Mouse (Mus musculus) embryo, embryonic 10 days (tissue): ENCODE measurements around the gene Macrod1.
A peak's percentile ranks its signal among the peaks of the same experiment; 100 is the strongest.

Experiments used
- DNase-seq: peaks from one replicate; pipeline ENCODE4 v3.0.0-alpha.2; 2015; ENCODE audit warnings: low spot score

The Macrod1 gene

DNA sequence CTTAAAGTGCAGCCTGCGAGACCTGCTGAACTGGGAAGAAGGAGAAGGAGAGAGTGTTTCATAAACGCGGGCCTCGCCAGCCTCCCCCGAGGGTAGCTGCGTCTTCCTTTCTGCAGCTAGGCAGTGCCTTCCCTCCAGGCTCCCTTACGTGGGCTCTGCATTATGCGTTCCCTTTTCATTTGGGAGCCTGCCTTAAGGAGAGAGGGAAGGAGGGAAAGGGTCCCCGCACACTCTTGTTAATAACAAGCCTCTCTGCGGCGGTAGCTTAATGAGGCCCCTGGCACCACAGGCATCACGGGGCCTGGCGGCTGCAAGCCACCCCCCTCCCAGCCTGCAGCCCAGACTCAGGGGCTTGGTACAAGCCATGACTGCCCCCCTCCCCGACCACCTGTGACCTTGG is 57.0 kb downstream of the Macrod1 start:
- DNase-seq: no peak

DNA sequence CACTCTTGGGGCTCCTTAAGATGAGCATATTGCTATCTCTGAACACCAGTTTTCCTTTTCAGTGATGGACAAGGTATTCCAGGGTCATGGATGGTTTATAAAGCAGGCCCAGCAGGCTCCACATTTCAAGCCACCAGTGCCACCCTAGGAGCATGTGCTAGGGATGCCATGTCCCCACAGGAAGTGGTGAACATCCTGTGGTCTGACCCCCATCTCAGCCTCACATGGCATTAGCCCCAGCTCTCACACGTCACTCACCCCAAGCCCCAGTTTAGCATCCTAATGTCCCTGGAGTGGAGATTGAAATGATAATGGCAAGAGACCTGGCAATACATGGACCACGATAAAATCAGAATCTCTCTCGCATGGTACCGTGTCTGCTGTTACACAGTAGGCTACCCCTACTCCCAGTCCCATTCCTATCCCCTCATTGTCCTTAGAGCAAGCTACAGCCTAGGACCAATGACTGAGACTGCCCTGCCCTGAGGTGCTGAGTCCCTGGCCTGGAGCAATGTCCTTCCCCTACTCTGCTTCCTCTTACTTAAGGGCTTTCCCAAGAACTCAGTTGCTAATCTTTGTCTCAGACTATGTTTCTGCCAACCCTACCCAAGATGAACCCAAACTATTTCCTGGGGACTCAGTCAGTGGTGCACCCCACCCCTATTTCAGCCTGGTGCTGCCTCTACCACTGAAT is 59.6 kb downstream of the Macrod1 start:
- no peak for DNase-seq

DNA sequence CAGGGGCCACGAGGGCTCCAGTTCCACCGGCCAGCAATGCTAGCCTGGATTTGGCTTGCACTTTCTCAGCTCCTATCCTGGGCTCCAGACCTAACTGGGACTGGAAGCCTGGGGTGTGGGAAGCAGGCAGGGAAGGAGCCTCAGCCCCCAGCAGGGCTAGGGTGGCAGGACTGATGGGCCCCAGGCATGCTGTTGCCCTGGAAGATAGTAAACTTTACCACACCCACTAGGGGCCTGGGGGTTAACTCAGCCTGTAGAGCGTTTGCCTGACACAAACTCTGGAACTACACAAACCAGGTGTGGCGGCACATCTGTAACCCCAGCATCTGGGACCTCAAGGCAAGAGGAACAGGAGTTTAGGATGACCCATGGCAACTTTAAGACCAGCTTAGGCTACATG is 60.5 kb downstream of the Macrod1 start:
- no peak for DNase-seq

DNA sequence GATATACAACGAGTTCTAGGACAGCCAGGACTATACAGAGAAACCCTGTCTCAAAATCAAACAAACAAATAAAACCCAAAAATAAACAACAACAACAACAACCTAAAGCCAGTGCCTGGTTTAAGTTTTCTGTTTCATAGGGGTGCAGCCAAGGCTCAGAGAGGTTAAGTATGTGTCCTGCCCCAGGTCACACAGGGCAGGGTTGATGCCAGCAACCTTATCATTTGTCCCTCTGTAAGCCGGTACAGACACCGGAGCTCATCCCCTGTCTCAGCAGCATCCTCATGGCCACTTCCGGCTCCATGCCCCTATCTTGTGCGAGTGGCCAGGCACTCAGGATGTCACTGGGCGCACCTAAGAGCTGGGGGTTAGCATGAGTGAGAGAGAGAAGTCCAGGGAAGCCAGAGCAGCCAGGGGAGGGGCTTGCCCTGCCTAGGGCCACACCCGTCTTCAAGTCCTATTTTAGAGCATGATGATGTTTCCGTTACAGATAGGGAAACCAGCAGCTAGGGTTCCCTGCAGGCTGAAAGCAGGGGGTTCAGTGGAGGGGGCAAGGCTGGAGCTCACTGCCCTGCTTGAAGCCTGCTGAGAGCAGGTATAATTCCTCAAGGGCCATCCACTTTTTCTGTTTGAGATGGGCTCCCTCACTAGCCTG is 61.2 kb downstream of the Macrod1 start:
- no peak for DNase-seq

DNA sequence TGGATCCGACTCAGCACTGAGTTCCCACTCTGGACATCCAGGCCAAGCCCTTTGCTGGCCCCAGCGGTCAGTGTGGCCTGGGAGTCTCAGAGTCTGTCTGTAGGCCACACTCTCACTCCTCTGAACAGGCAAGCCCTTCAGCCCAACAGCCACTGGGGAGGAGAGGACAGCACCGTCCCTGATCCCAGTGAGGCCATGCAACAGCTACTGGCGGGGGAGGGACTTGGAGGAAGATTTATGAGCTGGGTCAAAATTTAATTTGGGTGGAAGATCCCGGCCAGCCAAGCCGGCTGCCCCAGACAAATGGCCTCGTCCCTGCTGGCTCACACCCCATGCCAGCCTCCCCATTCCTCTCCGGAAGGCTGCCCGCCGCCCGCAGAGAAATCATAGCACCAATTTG is 64.6 kb downstream of the Macrod1 start:
- no peak for DNase-seq

DNA sequence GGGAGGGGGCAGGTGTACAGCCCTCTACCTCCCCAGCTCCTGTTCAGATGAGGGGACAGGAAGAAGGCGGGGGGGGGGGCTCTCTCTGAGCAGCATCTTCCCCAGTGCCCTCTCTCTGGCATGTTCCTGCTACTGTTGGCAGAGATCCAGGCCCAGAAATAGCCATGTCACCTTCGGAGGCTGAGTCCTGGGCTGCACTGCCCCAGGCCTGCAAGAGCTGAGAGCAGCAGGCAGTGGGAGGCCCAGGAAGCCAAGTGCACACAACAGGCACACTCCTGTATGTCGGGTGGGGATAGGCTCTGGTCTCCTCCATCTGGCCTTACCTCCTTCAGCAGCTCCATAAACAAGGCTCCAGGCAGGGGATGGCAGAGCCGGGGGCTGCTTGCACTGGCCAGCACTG is 65.7 kb downstream of the Macrod1 start:
- no peak for DNase-seq

DNA sequence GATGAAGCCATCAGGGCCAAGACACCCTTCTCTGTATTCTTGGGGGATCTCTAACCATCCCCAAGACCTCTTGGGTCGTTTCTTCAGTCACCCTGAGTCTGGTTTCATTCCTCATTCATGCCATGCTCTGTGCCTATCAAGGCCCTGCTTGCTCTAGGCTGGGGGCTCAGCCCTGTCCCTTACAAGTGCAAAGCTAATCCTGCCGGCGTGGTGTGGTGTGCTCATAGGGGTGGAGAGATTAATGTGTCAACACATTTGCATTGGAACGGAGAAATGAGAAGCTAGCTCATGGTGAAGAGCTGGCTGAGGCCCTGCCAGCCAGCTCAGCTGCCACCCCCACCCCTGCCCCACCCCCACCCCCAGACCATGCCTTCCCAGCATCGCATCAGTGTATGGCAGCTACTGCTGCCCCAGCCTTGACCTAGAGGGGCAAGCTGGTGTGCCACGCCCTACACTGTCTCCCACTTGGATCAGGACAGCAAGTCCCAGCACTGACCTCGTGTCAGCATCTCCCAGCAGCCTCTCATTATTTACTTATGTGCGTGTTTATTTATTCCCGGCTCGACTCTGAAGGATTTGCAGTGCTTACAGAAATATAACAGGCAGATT is 66.2 kb downstream of the Macrod1 start:
- DNase-seq: no peak

DNA sequence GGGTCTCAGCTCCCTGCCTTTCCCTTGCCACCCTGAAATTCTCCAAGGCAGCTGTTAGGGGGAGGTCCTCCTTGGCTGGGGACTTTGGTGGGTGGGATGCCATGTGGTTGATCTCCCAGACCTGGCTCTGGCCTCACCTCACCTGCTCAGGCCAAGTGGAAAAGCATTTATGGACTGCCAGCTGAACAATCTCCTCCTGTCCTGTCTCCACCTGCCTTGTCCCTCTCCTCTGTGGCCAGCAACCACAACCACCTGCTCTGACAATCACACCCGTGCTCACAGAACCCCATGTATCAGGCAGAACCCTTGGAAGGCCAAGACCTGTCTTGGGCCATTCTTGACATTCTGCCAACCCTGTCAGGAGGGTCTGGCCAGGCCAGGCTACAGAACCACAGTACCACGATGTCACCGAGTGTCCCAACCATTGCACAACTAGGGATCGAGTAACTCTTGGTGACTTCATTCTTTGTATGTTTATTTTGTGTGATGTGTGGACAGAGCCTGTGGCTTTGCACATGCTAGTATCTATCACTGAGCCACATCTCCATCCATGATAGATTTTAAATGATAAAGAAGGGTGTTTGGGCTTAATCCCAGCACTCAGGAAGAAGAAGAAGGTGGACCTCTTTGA is 69.0 kb downstream of the Macrod1 start:
- no peak for DNase-seq

DNA sequence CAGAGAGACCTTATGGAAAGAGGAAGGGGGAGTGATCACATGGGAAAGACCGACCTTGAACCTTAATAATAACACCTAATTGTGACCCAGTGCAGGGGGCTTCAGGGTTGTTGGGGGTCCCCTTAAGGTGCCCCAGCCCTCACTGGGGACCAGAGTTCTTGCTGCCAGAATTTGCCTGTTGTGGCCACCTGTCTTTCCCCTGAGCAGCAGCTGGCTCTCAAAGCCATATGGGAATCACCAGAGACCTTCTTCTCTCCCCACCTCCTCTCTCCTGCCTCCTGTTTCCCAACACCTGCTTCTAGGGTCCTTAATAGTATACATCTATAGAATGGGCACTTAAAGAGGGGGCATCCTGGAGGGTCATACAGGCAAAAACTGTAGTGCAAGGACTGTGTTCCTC is 69.6 kb downstream of the Macrod1 start:
- no peak for DNase-seq

DNA sequence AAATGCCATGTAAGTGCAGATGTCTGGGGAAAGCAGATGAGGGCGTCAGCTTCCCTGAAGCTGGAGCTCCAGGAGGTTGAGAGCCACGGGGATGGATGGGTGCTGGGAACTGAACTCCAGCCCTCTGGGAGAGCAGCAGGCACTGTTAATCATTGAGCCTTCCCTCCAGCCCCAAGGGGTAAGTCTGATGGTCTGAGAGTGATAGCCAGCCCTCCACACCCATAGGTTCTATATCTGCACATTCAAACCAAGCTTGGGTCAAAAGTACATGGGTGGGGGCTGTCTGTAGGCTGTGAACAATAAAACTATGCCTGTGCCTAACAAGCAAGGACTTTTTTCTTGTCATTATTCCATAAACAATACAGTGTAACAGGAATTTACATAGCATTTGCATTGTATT is 70.3 kb downstream of the Macrod1 start:
- DNase-seq: no peak

DNA sequence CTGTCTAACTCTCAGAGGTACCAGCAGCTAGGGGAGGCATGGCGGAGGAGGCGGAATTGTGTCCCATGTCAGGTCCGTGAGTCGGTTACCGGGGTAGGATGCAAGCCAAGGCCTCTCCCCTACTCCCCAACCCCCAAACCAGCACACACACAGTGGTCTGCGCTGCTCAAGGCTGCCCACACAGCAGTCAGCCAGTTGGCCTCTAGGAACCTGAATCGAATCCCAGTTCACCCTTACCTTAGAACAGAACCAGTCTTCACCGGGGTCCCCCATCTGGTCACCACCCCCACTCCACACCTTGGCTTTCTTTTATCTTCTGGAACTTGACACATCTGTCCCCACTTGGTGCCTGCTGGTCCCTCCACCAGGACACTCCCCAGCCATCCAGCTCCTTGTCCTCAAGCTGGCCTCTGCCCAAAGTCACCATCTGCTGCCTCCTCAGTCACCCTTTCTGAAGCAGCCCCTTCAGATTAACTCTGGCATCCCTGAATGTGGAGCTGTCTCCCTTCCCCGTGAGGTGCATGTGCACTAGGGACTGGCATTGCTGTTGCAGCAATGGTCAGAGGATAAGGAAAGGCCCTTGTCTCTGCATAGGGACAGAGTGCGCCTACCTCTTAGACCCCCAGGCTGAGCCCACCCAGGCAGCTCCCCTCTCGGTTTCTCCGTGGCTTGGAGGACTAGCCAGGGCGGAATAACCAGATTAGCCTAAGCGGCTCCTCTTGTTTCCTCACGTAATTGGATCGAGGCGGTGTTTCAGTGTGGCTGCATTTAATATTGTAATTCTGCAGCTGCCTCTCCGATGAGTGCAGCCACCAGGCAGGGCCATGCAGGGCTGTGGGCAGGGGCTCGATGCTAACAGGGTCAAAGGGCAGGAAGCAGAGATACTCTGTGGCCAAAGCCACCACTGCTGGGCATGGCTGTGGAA is 72.2 kb downstream of the Macrod1 start:
- DNase-seq: peak; percentile 49

DNA sequence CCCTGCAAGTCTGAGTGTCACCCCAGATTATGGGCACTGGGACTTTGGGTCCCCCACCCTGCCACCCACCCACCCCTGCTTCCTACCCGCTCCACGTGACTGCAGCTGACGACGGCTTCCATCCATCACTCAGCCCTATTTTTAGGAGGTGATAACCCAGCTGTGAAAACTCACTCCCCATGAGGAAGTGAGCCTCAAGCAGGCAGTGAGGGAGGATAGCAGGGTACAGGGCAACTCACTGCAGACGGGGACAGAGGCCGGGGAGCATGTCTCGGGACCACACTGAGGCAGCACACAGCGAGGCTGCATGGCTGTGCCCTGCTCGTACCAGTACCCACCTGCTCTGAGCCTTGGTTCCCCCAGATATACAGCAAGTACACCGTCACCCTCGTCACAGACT is 73.7 kb downstream of the Macrod1 start:
- DNase-seq: no peak

DNA sequence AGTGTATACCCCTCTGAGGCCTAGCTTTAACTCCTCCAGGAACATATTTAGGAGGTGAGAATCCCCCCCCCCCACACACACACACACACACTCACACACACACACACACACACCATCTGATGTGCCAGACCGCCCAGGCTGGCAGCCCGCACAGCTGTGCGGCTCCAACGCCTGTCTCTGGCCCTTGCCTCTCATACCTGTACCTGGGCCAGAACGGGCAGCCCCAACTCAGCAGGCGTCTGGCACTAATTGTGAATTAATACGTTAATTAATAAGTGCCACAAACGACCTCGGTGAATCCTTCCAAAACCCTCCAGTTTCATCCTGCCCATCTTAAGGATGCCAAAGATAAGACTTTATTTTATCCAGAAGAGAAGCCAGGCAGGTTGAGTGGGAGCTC is 76.8 kb downstream of the Macrod1 start:
- no peak for DNase-seq

DNA sequence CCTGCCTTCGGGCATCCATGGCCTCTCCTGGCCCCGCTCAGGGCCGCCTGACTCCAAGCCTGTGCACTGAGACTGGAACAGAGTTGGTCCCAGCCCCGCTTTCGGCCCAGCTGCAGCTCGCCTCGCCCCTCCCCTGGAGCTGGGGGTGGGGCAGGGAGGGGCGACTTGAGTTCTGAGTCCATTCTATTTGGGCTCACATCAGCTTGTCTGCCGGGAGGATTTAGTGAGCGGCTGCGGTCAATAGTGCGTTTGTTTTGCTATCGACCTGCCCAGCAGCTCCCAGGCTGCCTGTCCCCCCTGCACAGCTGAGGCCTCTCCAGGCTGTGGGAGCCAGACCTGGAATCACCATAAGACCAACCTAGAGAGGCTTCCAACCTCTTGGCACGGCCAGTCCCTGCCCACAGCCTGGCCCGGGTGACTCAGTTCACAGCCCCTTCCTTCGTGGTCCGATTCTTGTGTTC is 78.1 kb downstream of the Macrod1 start:
- DNase-seq: peak; percentile 52

DNA sequence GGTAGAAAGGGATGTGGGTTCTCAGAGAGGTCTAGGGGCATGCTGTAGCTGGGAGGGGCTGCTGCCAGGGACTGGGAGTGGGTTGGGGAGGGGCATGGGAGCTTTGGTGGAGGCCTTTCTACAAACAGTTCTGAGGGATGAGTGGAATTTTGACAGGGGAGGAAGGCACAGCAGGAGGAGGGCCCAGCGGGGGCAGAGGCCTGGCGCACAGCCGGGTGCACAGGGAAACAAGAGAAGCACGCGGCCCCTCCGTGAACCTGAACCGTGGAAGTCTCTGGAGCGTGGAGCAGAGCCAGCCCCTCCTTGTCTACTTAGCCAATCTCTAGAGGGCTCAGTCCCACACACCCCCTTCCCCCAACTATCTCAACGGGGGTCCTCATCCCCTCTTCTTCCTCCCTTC is 78.9 kb downstream of the Macrod1 start:
- DNase-seq: peak; percentile 60

DNA sequence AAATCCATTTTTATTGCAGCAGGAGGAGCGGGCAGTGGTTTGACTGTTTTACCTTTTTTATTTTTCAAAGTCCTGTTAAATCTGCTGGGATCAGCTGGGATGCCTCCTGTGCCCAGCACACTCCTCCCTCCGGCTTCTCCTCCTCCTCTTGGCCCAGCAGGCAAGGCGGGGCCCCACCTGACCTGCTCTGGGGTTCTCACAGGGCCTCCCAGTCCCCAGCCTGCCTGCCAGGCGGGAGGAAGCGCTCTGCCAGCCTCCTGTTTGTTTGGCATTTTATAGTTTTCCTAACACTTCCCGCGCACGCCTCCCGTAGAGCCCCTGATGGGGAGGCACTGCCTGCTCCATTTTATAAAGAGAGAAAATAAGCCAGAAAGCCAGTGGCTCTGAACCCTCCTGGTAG is 79.4 kb downstream of the Macrod1 start:
- no peak for DNase-seq

DNA sequence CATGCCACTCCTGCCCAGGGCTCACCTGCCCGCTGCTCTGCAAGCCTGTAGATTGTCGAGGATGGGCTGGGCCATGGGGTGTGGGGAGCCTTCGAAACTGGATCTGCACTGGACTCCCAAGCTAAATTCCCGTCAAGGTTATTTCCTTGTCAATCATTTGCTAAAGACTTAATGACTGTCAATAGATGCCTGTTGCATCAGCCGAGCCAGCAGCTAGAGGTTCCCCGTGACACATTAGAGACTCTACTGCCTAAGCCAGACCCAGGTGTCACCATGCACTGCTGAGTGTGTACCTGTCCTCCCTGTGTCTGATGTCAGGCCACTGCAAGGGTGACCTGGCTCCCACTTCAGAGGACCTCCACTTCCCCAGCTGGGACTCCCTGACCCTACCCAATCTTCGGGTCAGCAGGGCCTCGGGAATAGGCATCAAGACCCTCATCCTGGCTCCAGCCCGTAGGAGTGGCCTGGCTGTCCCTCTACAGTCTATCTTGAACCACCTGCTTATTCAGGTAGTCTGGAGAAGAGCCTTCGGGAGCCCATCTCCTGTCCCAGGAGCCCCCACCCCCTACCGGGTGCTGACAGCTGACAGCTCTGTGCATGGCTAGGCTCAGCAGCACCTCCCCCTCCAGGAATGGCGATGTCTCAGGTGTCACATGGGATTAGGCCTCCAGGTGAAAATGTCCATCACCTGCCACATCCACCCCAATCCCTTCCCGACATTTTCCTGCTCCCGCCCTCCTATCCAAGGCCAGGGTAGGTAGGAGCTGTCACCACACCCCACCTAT is 80.3 kb downstream of the Macrod1 start:
- DNase-seq: peak; percentile 10

DNA sequence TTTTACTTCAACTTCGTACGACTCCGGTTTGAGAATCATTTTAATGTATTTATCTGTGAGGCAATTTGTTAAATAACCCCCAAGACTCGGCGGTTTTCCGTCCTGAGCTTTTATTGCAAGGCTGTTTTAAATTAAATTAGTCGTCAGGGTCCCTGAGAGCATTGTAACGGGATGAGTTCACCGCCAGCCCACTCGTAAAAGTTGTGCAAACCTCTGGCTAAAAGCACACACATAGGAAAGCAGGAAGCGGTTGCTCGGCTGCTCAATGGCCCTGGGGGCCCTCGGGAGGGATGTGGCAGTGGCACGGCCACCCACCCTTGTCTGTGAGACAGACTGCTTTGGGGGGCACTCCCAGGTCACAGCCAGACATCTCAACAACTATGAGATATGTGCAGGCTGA is 81.7 kb downstream of the Macrod1 start:
- no peak for DNase-seq

DNA sequence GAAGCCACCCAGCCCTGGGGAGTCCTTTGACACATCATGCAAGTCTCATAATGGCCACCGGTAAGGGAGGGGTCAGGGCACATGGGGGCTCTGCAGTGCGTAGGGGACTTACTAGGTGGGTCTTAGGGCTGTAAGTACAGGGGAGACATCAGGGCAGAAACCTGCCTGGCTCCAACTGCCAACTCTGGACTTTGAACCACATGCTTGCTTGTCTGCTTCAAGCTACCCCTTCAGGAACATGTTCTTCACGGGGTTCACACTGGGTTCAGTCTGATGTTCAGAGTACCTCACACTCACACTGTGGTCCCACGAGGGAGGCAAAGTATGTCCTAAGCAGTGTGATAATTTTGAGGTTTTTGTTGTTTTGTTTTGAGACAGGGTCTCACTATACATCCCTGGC is 82.7 kb downstream of the Macrod1 start:
- DNase-seq: no peak

DNA sequence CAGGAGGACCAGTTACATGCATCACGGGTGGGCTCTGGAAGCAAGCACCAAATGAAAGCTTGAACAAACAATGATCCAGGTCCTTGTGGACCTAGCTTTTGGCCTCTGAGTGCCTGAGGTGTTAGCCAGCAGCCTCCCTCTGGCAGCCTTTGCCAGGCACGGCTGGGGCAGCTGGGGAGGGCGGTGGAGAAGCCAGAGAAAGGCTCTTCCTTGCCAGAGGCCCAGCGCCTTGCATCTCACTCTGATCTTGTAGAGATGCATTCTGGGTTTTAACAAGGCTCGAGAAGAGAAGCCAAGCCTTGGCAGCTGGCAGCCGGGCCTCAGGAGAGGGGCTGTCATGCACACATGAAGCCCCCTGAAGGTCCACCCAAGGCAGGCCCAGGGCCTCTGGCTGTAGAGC is 83.8 kb downstream of the Macrod1 start:
- no peak for DNase-seq

DNA sequence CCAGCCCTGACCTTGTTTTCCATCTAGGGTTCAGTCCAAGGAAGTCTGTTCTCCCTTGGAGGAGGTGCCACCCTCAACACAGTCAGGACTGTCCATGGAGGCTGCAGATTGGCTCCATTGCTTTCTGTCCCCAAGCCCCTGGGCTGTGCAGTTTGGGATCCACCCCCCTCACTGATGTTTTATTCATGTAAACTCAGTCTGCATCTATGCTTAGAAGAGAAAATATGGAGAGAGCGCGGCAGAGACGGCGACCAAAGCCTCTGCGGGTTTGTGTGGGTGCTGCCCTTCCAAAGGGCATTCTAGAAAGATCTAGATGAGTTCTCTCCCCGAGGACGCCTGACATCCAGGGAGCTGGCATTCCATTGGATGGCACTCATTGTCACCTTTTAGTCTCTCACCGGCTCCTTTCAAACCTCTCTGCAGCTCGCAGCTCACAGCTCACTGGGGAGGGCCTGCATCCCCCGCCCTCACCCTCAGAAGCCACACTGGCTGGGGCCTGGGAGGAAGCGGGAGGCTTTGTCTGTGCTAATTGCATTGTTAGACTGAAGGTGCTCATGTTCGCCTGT is 84.3 kb downstream of the Macrod1 start:
- DNase-seq: no peak
